Mouse (Mus musculus) cortical plate, adult 2 months (tissue): Measurements from ENCODE around the gene Lrrc8c. TPM values are rescaled to one million over a fixed set of nuclear protein-coding genes. Genes with fewer than 3 reads are reported as not detected.

Experiments used
- H3K27ac ChIP-seq: fragments of 200-500 bp; 2 replicates; pipeline ENCODE4 v1.5.1; 2012; ENCODE audit warnings: low read length, control low read depth, inconsistent platforms; ENCODE audit not compliant: insufficient read depth
- H3K4me1 ChIP-seq: fragments of 200-500 bp; 2 replicates; pipeline ENCODE4 v1.6.1; 2011; ENCODE audit warnings: low read length; ENCODE audit not compliant: control insufficient read depth, insufficient read depth
- H3K4me3 ChIP-seq: fragments of 200-500 bp; 2 replicates; pipeline ENCODE4 v1.5.1; 2011; ENCODE audit warnings: mild to moderate bottlenecking, low read length, control low read depth; ENCODE audit not compliant: insufficient read depth
- CTCF ChIP-seq: fragments of 200-500 bp; IDR thresholded peaks from 2 replicates; pipeline ENCODE4 v1.5.1; 2011; ENCODE audit warnings: mild to moderate bottlenecking, control low read depth, low read length; ENCODE audit not compliant: insufficient read depth; ENCODE audit errors: extremely low read depth
- POLR2A ChIP-seq: fragments of 200-500 bp; IDR thresholded peaks from 2 replicates; pipeline ENCODE4 v1.6.1; 2011; ENCODE audit warnings: mild to moderate bottlenecking, low read length, control low read depth; ENCODE audit not compliant: insufficient read depth; ENCODE audit errors: extremely low read depth
- polyA plus RNA-seq: library from polyadenylated mRNA; depleted of rRNA; stranded (reverse); fragments of >200 nt; gene quantifications from 2 replicates; pipeline ENCODE4 v1.2.3, GENCODE M21; 2012

The Lrrc8c gene
- polyA plus RNA-seq, 1 experiment, result 14.0 TPM

- Histone ChIP-seq H3K27ac (no peak overlapping the region), H3K4me1 (peaks cover 6% of the 10 kb centered on the region), H3K4me3 (peak overlapping the region; percentile 100)
- no peak for TF ChIP-seq CTCF
- TF ChIP-seq POLR2A, result no peak
Measured at GRCm38 (mm10) chr5:105520442-105520965, 1.3 kb downstream of the Lrrc8c start.

DNA sequence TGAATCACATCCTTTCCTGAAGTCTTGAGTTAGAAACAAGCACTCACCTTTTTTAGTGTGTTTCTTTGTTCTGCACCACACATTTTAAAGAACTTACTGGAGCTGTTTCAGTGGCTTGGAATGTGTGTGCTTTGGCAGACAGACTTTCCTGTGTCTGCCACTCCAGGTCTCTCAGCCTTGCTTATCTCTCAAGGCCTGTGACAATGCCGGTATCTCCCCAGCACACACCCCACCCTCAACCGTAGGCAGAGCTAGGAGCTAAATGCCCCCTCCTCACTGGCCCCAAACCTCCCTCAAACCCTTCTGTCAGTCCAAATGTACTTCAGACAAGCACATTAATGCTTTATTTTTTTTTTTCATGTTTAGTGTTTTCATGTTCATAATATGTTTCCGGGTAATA is 4.3 kb downstream of the Lrrc8c start:
- TF ChIP-seq CTCF, result no peak
- TF ChIP-seq POLR2A, result no peak
- H3K4me1 ChIP-seq, result peaks cover 6% of the 10 kb centered on the region
- H3K27ac ChIP-seq, result no peak overlapping the region
- no peak overlapping the region for H3K4me3 ChIP-seq

GRCm38 (mm10) chr5:105525004-105525403 is 5.8 kb downstream of the Lrrc8c start:
- no peak for TF ChIP-seq CTCF
- no peak for TF ChIP-seq POLR2A
- Histone ChIP-seq H3K4me3 (no peak overlapping the region), H3K4me1 (peaks cover 6% of the 10 kb centered on the region), H3K27ac (no peak overlapping the region)

GRCm38 (mm10) chr5:105526107-105526645 is 7.0 kb downstream of the Lrrc8c start:
- no peak overlapping the region for H3K4me3 ChIP-seq
- H3K4me1 ChIP-seq, result peaks cover 6% of the 10 kb centered on the region
- H3K27ac ChIP-seq, result no peak overlapping the region
- TF ChIP-seq POLR2A (no peak), CTCF (no peak)

DNA sequence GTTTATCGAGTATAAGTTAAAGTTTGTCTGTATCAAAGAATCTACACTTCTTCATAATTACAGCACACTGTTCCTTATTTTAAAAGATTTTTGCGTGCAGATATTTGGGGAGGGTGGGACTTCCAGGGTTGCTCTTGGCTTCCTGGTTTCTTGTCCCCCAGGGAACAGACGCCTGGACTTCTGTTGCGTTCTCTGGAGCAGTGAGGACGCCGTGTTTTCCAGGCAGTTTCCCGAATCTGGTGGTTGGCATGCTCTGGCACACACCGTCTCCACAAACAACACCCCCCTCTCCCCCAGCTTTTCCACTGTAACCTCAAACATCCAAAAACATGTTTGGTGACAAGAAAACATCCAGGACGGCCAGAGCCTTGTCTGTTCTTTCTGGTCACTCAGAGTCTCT is 7.6 kb downstream of the Lrrc8c start:
- peaks cover 6% of the 10 kb centered on the region for H3K4me1 ChIP-seq
- no peak overlapping the region for H3K27ac ChIP-seq
- H3K4me3 ChIP-seq, result no peak overlapping the region
- no peak for TF ChIP-seq POLR2A
- TF ChIP-seq CTCF, result no peak

DNA sequence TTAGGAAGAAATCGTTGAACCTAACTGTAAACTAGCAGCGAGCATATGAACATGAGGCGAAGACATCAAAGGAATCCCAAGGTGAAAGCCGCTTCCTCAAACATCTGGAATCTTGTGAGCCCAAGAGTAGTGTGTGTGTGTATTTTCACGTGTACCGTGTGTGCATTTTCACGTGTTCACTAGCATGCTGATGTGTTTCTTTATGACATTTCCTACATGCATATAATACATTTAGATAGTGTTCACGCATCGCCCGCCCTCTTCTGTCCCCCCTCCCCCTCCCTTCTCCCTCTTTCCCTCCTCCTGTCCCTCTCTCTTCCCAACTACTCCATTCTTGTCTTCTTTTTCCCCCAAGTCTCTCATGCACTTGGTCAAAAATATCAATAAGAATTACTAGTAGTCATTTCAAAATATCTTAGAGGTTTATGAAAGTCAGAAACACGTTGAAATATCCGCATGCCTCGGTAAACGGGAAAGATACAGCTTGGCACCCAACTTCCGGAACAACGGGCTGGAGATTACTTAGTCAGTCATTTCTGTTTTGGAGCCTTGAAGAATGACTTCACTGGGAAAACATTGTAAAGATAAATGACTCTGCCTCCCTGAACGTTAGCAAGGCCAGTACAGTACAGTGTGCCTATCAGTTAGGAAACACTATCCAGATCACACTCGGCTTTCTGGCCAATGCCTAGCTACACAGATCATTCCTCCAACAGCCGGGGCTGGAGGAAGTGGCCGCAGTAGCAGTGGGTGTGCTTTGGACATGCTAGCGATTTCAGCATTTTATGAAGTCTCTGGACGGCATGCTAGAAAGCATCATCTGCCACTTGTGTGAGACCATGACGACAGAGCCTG is 8.5 kb downstream of the Lrrc8c start:
- TF ChIP-seq CTCF, result no peak
- TF ChIP-seq POLR2A, result no peak
- peaks cover 4% of the 10 kb centered on the region for H3K4me1 ChIP-seq
- H3K27ac ChIP-seq, result no peak overlapping the region
- H3K4me3 ChIP-seq, result no peak overlapping the region

GRCm38 (mm10) chr5:105530576-105530975 is 11.4 kb downstream of the Lrrc8c start:
- TF ChIP-seq POLR2A (no peak), CTCF (no peak)
- no peak overlapping the region for H3K27ac ChIP-seq
- H3K4me3 ChIP-seq, result no peak overlapping the region
- no peaks in the 10 kb centered on the region; the same call in 1 of the 2 replicates for H3K4me1 ChIP-seq

DNA sequence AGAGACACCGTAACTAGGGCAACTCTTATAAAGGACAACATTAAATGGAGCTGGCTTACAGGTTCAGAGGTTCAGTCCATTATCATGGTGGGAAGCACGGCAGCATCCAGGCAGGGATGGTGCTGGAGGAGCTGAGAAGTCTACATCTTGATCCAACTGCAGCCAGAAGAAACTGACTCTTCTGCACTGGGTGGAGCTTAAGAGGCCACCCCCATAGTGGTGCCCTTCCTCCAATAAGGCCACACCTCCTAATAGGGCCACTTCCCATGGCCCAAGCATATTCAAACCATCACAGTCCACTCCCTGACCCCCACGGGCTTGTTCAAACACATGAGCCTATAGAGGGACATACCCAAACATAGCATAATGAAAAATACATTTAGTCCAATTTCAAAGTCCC is 16.0 kb downstream of the Lrrc8c start:
- TF ChIP-seq POLR2A, result no peak
- no peak overlapping the region for H3K4me3 ChIP-seq
- H3K27ac ChIP-seq, result no peak overlapping the region
- no peaks in the 10 kb centered on the region; the same call in 1 of the 2 replicates for H3K4me1 ChIP-seq

DNA sequence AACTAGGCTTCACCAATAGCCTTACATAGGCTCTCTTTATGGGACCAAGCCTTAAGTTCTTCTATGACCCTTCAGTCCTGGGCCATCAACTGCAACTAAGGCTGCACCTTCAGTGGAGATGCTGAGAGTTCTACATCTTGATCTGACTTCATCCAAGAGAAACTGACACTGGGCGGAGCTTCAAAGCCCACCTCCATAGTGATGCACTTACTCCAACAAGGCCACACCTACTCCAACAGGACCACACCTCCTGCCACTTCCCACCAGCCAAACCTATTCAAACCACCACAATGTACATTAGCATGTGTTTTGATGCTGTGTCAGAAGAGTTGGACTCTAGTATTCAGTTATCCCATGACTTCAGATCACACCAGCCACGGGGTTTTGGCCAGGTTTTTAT is 17.0 kb downstream of the Lrrc8c start:
- Histone ChIP-seq H3K27ac (no peak overlapping the region), H3K4me1 (no peaks in the 10 kb centered on the region), H3K4me3 (no peak overlapping the region)
- no peak for TF ChIP-seq CTCF
- TF ChIP-seq POLR2A, result no peak

GRCm38 (mm10) chr5:105537101-105537723 is 18.0 kb downstream of the Lrrc8c start:
- Histone ChIP-seq H3K4me3 (no peak overlapping the region), H3K27ac (no peak overlapping the region), H3K4me1 (no peaks in the 10 kb centered on the region)
- TF ChIP-seq CTCF (no peak), POLR2A (no peak)

- TF ChIP-seq CTCF (no peak), POLR2A (no peak)
- Histone ChIP-seq H3K4me3 (no peak overlapping the region), H3K27ac (no peak overlapping the region), H3K4me1 (no peaks in the 10 kb centered on the region; the same call in 1 of the 2 replicates)
Measured at GRCm38 (mm10) chr5:105541051-105541450, 21.9 kb downstream of the Lrrc8c start.
